Mouse (Mus musculus): ENCODE results near the gene Sarnp. TPM values are rescaled to one million over a fixed set of nuclear protein-coding genes. Genes with fewer than 3 reads are reported as not detected.
"Not testable (repeated sequence)": the region's sequence is repeated elsewhere in the genome, so short reads cannot be mapped to it uniquely, and the experiment has no call there.

Sarnp gene
- polyA plus RNA-seq, 1 experiment: 288 TPM

GRCm38 (mm10) chr10:128822135-128822534 is 5.0 kb downstream of the Sarnp start:
- peak overlapping the region; percentile 98 for H3K9ac ChIP-seq (ENCODE audit: low read depth, poor library complexity, severe bottlenecking)
- H3K27ac ChIP-seq (ENCODE audit: insufficient read depth, low read length): peak overlapping the region; percentile 28; the same call in 1 of the 2 replicates
- H3K4me1 ChIP-seq (ENCODE audit: control insufficient read depth, insufficient read depth, low read length): no peaks in the 10 kb centered on the region
- TF ChIP-seq CTCF (IDR thresholded peaks at IDR 0.05; ENCODE audit: low read depth, low read length): no peak
- TF ChIP-seq POLR2A (IDR thresholded peaks at IDR 0.05; ENCODE audit: insufficient read depth, low read length): no peak
- no peak for TF ChIP-seq EP300 (IDR thresholded peaks at IDR 0.05; ENCODE audit: insufficient read depth, low read depth, low read length)
- H3K4me3 ChIP-seq (ENCODE audit: low read depth, low read length): peak overlapping the region; percentile 100
- peaks cover 31% of the 10 kb centered on the region for H3K36me3 ChIP-seq (ENCODE audit: control insufficient read depth, insufficient read depth, low read length, poor library complexity, severe bottlenecking)
- no peaks in the 10 kb centered on the region for H3K27me3 ChIP-seq (ENCODE audit: control insufficient read depth, insufficient read depth, low read length, poor library complexity, severe bottlenecking)
- H3K9me3 ChIP-seq (replicated peaks; ENCODE audit: control insufficient read depth, insufficient read depth, low read length, poor library complexity, severe bottlenecking): no peaks in the 10 kb centered on the region

GRCm38 (mm10) chr10:128823087-128823486 is 6.0 kb downstream of the Sarnp start:
- H3K36me3 ChIP-seq (ENCODE audit: control insufficient read depth, insufficient read depth, low read length, poor library complexity, severe bottlenecking): peaks cover 27% of the 10 kb centered on the region
- peak overlapping the region; percentile 28; the same call in 1 of the 2 replicates for H3K27ac ChIP-seq (ENCODE audit: insufficient read depth, low read length)
- not testable (repeated sequence) for H3K4me1 ChIP-seq (ENCODE audit: control insufficient read depth, insufficient read depth, low read length); H3K9me3 ChIP-seq (replicated peaks; ENCODE audit: control insufficient read depth, insufficient read depth, low read length, poor library complexity, severe bottlenecking); H3K27me3 ChIP-seq (ENCODE audit: control insufficient read depth, insufficient read depth, low read length, poor library complexity, severe bottlenecking)
- H3K4me3 ChIP-seq (ENCODE audit: low read depth, low read length): peak overlapping the region; percentile 100
- H3K9ac ChIP-seq (ENCODE audit: low read depth, poor library complexity, severe bottlenecking): peak overlapping the region; percentile 98

- Histone ChIP-seq H3K4me3 (ENCODE audit: low read depth, low read length) (no peak overlapping the region), H3K27me3 (ENCODE audit: control insufficient read depth, insufficient read depth, low read length, poor library complexity, severe bottlenecking) (no peaks in the 10 kb centered on the region), H3K27ac (ENCODE audit: insufficient read depth, low read length) (no peak overlapping the region), H3K9me3 (replicated peaks; ENCODE audit: control insufficient read depth, insufficient read depth, low read length, poor library complexity, severe bottlenecking) (no peaks in the 10 kb centered on the region), H3K4me1 (ENCODE audit: control insufficient read depth, insufficient read depth, low read length) (no peaks in the 10 kb centered on the region), H3K36me3 (ENCODE audit: control insufficient read depth, insufficient read depth, low read length, poor library complexity, severe bottlenecking) (peaks cover 26% of the 10 kb centered on the region), H3K9ac (ENCODE audit: low read depth, poor library complexity, severe bottlenecking) (peak overlapping the region; percentile 98; the same call in 1 of the 2 replicates)
- TF ChIP-seq CTCF (IDR thresholded peaks at IDR 0.05; ENCODE audit: low read depth, low read length) (no peak), EP300 (IDR thresholded peaks at IDR 0.05; ENCODE audit: insufficient read depth, low read depth, low read length) (no peak), POLR2A (IDR thresholded peaks at IDR 0.05; ENCODE audit: insufficient read depth, low read length) (no peak)
These were observed 6.7 kb downstream of the Sarnp start for GRCm38 (mm10) chr10:128823821-128824220.

GRCm38 (mm10) chr10:128837400-128837799 is 20.3 kb downstream of the Sarnp start:
- no peaks in the 10 kb centered on the region for H3K9me3 ChIP-seq (replicated peaks; ENCODE audit: control insufficient read depth, insufficient read depth, low read length, poor library complexity, severe bottlenecking)
- no peaks in the 10 kb centered on the region for H3K4me1 ChIP-seq (ENCODE audit: control insufficient read depth, insufficient read depth, low read length)
- peaks cover 65% of the 10 kb centered on the region for H3K36me3 ChIP-seq (ENCODE audit: control insufficient read depth, insufficient read depth, low read length, poor library complexity, severe bottlenecking)
- TF ChIP-seq EP300 (IDR thresholded peaks at IDR 0.05; ENCODE audit: insufficient read depth, low read depth, low read length) (no peak), POLR2A (IDR thresholded peaks at IDR 0.05; ENCODE audit: insufficient read depth, low read length) (no peak), CTCF (IDR thresholded peaks at IDR 0.05; ENCODE audit: low read depth, low read length) (no peak)
- no peaks in the 10 kb centered on the region for H3K27me3 ChIP-seq (ENCODE audit: control insufficient read depth, insufficient read depth, low read length, poor library complexity, severe bottlenecking)
- no peak overlapping the region for H3K27ac ChIP-seq (ENCODE audit: insufficient read depth, low read length)
- no peak overlapping the region for H3K4me3 ChIP-seq (ENCODE audit: low read depth, low read length)
- no peak overlapping the region for H3K9ac ChIP-seq (ENCODE audit: low read depth, poor library complexity, severe bottlenecking)

GRCm38 (mm10) chr10:128839434-128839833 is 22.3 kb downstream of the Sarnp start:
- H3K36me3 ChIP-seq (ENCODE audit: control insufficient read depth, insufficient read depth, low read length, poor library complexity, severe bottlenecking): peaks cover 61% of the 10 kb centered on the region
- no peak overlapping the region for H3K27ac ChIP-seq (ENCODE audit: insufficient read depth, low read length)

GRCm38 (mm10) chr10:128840612-128841011 is 23.5 kb downstream of the Sarnp start:
- H3K36me3 ChIP-seq (ENCODE audit: control insufficient read depth, insufficient read depth, low read length, poor library complexity, severe bottlenecking): peaks cover 59% of the 10 kb centered on the region
- H3K9ac ChIP-seq (ENCODE audit: low read depth, poor library complexity, severe bottlenecking): no peak overlapping the region
- H3K9me3 ChIP-seq (replicated peaks; ENCODE audit: control insufficient read depth, insufficient read depth, low read length, poor library complexity, severe bottlenecking): no peaks in the 10 kb centered on the region
- no peak for TF ChIP-seq POLR2A (IDR thresholded peaks at IDR 0.05; ENCODE audit: insufficient read depth, low read length)
- no peak for TF ChIP-seq CTCF (IDR thresholded peaks at IDR 0.05; ENCODE audit: low read depth, low read length)
- no peak for TF ChIP-seq EP300 (IDR thresholded peaks at IDR 0.05; ENCODE audit: insufficient read depth, low read depth, low read length)
- H3K27ac ChIP-seq (ENCODE audit: insufficient read depth, low read length): no peak overlapping the region
- H3K4me3 ChIP-seq (ENCODE audit: low read depth, low read length): no peak overlapping the region
- no peaks in the 10 kb centered on the region for H3K27me3 ChIP-seq (ENCODE audit: control insufficient read depth, insufficient read depth, low read length, poor library complexity, severe bottlenecking)
- no peaks in the 10 kb centered on the region for H3K4me1 ChIP-seq (ENCODE audit: control insufficient read depth, insufficient read depth, low read length)

More at GRCm38 (mm10) chr10:128839434-128839833, 22.3 kb downstream of the Sarnp start:
- no peak for TF ChIP-seq EP300 (IDR thresholded peaks at IDR 0.05; ENCODE audit: insufficient read depth, low read depth, low read length)
- no peak for TF ChIP-seq POLR2A (IDR thresholded peaks at IDR 0.05; ENCODE audit: insufficient read depth, low read length)
- TF ChIP-seq CTCF (IDR thresholded peaks at IDR 0.05; ENCODE audit: low read depth, low read length): no peak
- no peak overlapping the region for H3K4me3 ChIP-seq (ENCODE audit: low read depth, low read length)
- no peaks in the 10 kb centered on the region for H3K9me3 ChIP-seq (replicated peaks; ENCODE audit: control insufficient read depth, insufficient read depth, low read length, poor library complexity, severe bottlenecking)
- H3K4me1 ChIP-seq (ENCODE audit: control insufficient read depth, insufficient read depth, low read length): no peaks in the 10 kb centered on the region
- no peaks in the 10 kb centered on the region for H3K27me3 ChIP-seq (ENCODE audit: control insufficient read depth, insufficient read depth, low read length, poor library complexity, severe bottlenecking)
- H3K9ac ChIP-seq (ENCODE audit: low read depth, poor library complexity, severe bottlenecking): no peak overlapping the region
